Mouse (Mus musculus): ENCODE measurements around the gene Sugct.

Sugct gene

GRCm38 (mm10) chr13:17296460-17296859 lies 398.9 kb downstream of the Sugct start:
- no peak for DNase-seq (ENCODE audit: low read depth, low spot score)

GRCm38 (mm10) chr13:17291057-17291456 lies 404.3 kb downstream of the Sugct start:
- DNase-seq (ENCODE audit: low read depth, low spot score): no peak

GRCm38 (mm10) chr13:17288377-17288776 lies 407.0 kb downstream of the Sugct start:
- no peak for DNase-seq (ENCODE audit: low read depth, low spot score)

GRCm38 (mm10) chr13:17245936-17246335 lies 449.4 kb downstream of the Sugct start:
- DNase-seq (ENCODE audit: low read depth, low spot score): peak; percentile 47

GRCm38 (mm10) chr13:17216524-17216923 lies 478.8 kb downstream of the Sugct start:
- DNase-seq (ENCODE audit: low read depth, low spot score): peak; percentile 11

GRCm38 (mm10) chr13:17212681-17213080 lies 482.7 kb downstream of the Sugct start:
- no peak for DNase-seq (ENCODE audit: low read depth, low spot score)

GRCm38 (mm10) chr13:17190180-17190762 lies 505.1 kb downstream of the Sugct start:
- DNase-seq (ENCODE audit: low read depth, low spot score): no peak

GRCm38 (mm10) chr13:17185253-17185652 lies 510.1 kb downstream of the Sugct start:
- DNase-seq (ENCODE audit: low read depth, low spot score): no peak

GRCm38 (mm10) chr13:17165917-17166316 lies 529.4 kb downstream of the Sugct start:
- DNase-seq (ENCODE audit: low read depth, low spot score): no peak

- no peak for DNase-seq (ENCODE audit: low read depth, low spot score)
These were observed 530.6 kb downstream of the Sugct start for GRCm38 (mm10) chr13:17164721-17165120.

- DNase-seq (ENCODE audit: low read depth, low spot score): peak; percentile 25
These were observed 548.8 kb downstream of the Sugct start for GRCm38 (mm10) chr13:17146441-17146992.

- DNase-seq (ENCODE audit: low read depth, low spot score): no peak
These were observed 579.3 kb downstream of the Sugct start for GRCm38 (mm10) chr13:17116073-17116472.

- no peak for DNase-seq (ENCODE audit: low read depth, low spot score)
These were observed 593.0 kb downstream of the Sugct start for GRCm38 (mm10) chr13:17102372-17102771.

- DNase-seq (ENCODE audit: low read depth, low spot score): no peak
These were observed 608.8 kb downstream of the Sugct start for GRCm38 (mm10) chr13:17086547-17086946.

- no peak for DNase-seq (ENCODE audit: low read depth, low spot score)
These were observed 609.2 kb downstream of the Sugct start for GRCm38 (mm10) chr13:17086146-17086545.

GRCm38 (mm10) chr13:17084946-17085852 lies 610.2 kb downstream of the Sugct start:
- DNase-seq (ENCODE audit: low read depth, low spot score): no peak

- DNase-seq (ENCODE audit: low read depth, low spot score): no peak
These were observed 613.7 kb downstream of the Sugct start for GRCm38 (mm10) chr13:17081618-17082017.

GRCm38 (mm10) chr13:17065552-17065951 lies 629.8 kb downstream of the Sugct start:
- no peak for DNase-seq (ENCODE audit: low read depth, low spot score)

GRCm38 (mm10) chr13:17056650-17057049 lies 638.7 kb downstream of the Sugct start:
- no peak for DNase-seq (ENCODE audit: low read depth, low spot score)

GRCm38 (mm10) chr13:17043426-17044224 lies 651.7 kb downstream of the Sugct start:
- peak; percentile 13 for DNase-seq (ENCODE audit: low read depth, low spot score)

- no peak for DNase-seq (ENCODE audit: low read depth, low spot score)
These were observed 653.0 kb downstream of the Sugct start for GRCm38 (mm10) chr13:17042332-17042731.

- no peak for DNase-seq (ENCODE audit: low read depth, low spot score)
These were observed 655.6 kb downstream of the Sugct start for GRCm38 (mm10) chr13:17039727-17040126.

All from skeletal muscle tissue, adult 2 months (tissue).